In genomic region chr8:95551577-95551976, GRCm38 (mm10) we compare ENCODE assay signal across 33 mouse cellular contexts. TPM values are rescaled to one million over a fixed set of nuclear protein-coding genes. Genes with fewer than 3 reads are reported as not detected.
A peak's percentile ranks its signal among the peaks of the same experiment; 100 is the strongest.
DNase-seq lines count a peak whose midpoint lies in the region; ATAC-seq lines count a peak whose summit lies in the region.
"Had no signal": no experiment of that assay in that cellular context is flagged by ENCODE, and none has a peak within 500 bp of the region (broad histone marks: within the 10 kb centered on the region; RNA-seq: fewer than 3 reads in every experiment).

No protein-coding gene starts in this region.

- H3K36me3 ChIP-seq in kidney, embryonic 14.5 days (ENCODE audit: control insufficient read depth, insufficient read depth, low read length) = no peaks in the 10 kb centered on the region
- H3K36me3 ChIP-seq in liver, embryonic 11.5 days (ENCODE audit: control insufficient read depth, insufficient read depth, low read length) = no peaks in the 10 kb centered on the region
- H3K36me3 ChIP-seq in liver, embryonic 15.5 days (replicated peaks) = no peaks in the 10 kb centered on the region
- H3K36me3 ChIP-seq: forebrain, embryonic 10.5 days; G1E had no signal

- H3K9ac ChIP-seq in kidney, embryonic 14.5 days (ENCODE audit: low read depth, low read length) = no peak overlapping the region
- no peak overlapping the region for H3K9ac ChIP-seq in liver, embryonic 11.5 days (ENCODE audit: low read depth, low read length)
- H3K9ac ChIP-seq in liver, embryonic 15.5 days = no peak overlapping the region
- H3K9ac ChIP-seq: forebrain, embryonic 13.5 days; hindbrain, embryonic 14.5 days had no signal

- H3K4me2 ChIP-seq in kidney, embryonic 14.5 days (replicated peaks; ENCODE audit: low read depth, low read length) = no peak overlapping the region
- H3K4me2 ChIP-seq in liver, embryonic 11.5 days = no peak overlapping the region
- no peak overlapping the region for H3K4me2 ChIP-seq in liver, embryonic 15.5 days
- H3K4me2 ChIP-seq: forebrain, embryonic 13.5 days; heart, embryonic 11.5 days; hindbrain, embryonic 14.5 days had no signal

- 62% methylated on average over 4 of the region's 4 CpGs for WGBS in kidney, embryonic 14.5 days
- 68% methylated on average over 4 of the region's 4 CpGs for WGBS in liver, embryonic 11.5 days
- WGBS in liver, embryonic 15.5 days (ENCODE audit: insufficient replicate concordance) = 56% methylated on average over 4 of the region's 4 CpGs

- ATAC-seq in kidney, embryonic 14.5 days (ENCODE audit: low FRiP score, low TSS enrichment) = peak; percentile 55; the same call in 1 of the 2 replicates
- peak; percentile 58 for ATAC-seq in liver, embryonic 11.5 days (replicated peaks; ENCODE audit: low FRiP score)
- ATAC-seq in liver, embryonic 15.5 days (ENCODE audit: insufficient read depth) = peak; percentile 61
- ATAC-seq: forebrain, embryonic 13.5 days; forebrain, embryonic 16.5 days; hindbrain, postnatal 0 days; Patski had no signal

- H3K9me3 ChIP-seq in kidney, embryonic 14.5 days (ENCODE audit: control insufficient read depth, low read length) = no peaks in the 10 kb centered on the region
- H3K9me3 ChIP-seq in liver, embryonic 11.5 days (ENCODE audit: control insufficient read depth, low read length) = no peaks in the 10 kb centered on the region
- H3K9me3 ChIP-seq in liver, embryonic 15.5 days (replicated peaks) = no peaks in the 10 kb centered on the region
- H3K9me3 ChIP-seq: forebrain, embryonic 10.5 days; forebrain, embryonic 13.5 days; G1E had no signal

- no peak overlapping the region for H3K4me3 ChIP-seq in kidney, embryonic 14.5 days (ENCODE audit: low read length)
- H3K4me3 ChIP-seq in liver, embryonic 11.5 days (ENCODE audit: low read depth, low read length) = no peak overlapping the region
- H3K4me3 ChIP-seq in liver, embryonic 15.5 days (replicated peaks) = no peak overlapping the region
- H3K4me3 ChIP-seq: forebrain, embryonic 10.5 days; forebrain, embryonic 13.5 days had no signal

- no peak overlapping the region for H3K27ac ChIP-seq in kidney, embryonic 14.5 days (ENCODE audit: low read depth, low read length)
- H3K27ac ChIP-seq in liver, embryonic 11.5 days (ENCODE audit: low read depth, low read length) = no peak overlapping the region
- no peak overlapping the region for H3K27ac ChIP-seq in liver, embryonic 15.5 days (replicated peaks)
- H3K27ac ChIP-seq: forebrain, embryonic 10.5 days; forebrain, embryonic 13.5 days; hindbrain, embryonic 14.5 days; hindbrain, postnatal 0 days had no signal

- H3K4me1 ChIP-seq in kidney, embryonic 14.5 days (ENCODE audit: control insufficient read depth, insufficient read depth, low read length) = no peaks in the 10 kb centered on the region
- H3K4me1 ChIP-seq in liver, embryonic 11.5 days (replicated peaks; ENCODE audit: control insufficient read depth, insufficient read depth, low read length) = no peaks in the 10 kb centered on the region
- H3K4me1 ChIP-seq in liver, embryonic 15.5 days (replicated peaks) = no peaks in the 10 kb centered on the region

- H3K27me3 ChIP-seq in kidney, embryonic 14.5 days (ENCODE audit: control insufficient read depth, insufficient read depth, low read length) = no peaks in the 10 kb centered on the region
- H3K27me3 ChIP-seq in liver, embryonic 11.5 days (replicated peaks; ENCODE audit: control insufficient read depth, insufficient read depth, low read length) = no peaks in the 10 kb centered on the region
- no peaks in the 10 kb centered on the region for H3K27me3 ChIP-seq in liver, embryonic 15.5 days
- H3K27me3 ChIP-seq: forebrain, embryonic 13.5 days had no signal

- no peak for DNase-seq in kidney, adult 11 months
- DNase-seq in liver, embryonic 11.5 days (ENCODE audit: low spot score) = no peak
- DNase-seq in liver = no peak
- no peak for DNase-seq in adrenal gland, postnatal 10 days
- no peak for DNase-seq in layer of hippocampus, adult 11-12 months (ENCODE audit: low spot score)
- DNase-seq: adrenal gland, postnatal 25 days; B cell, adult 2 months; cerebellum, adult 11-12 months; cerebellum, adult 8-10 months; gastrocnemius, postnatal 10 days; heart, adult 11 months had no signal

RNA-seq across cellular contexts. Expression of gene Ccdc113, which starts 17.7 kb away (rescaled TPM):
- 0.70 and 1.0 TPM in 2 replicates for polyA plus RNA-seq in kidney, embryonic 14.5 days (2014; fragmentation: Nextera tagmentation; extraction: Ambion mirVana)
- not detected in 2 replicates for polyA plus RNA-seq in liver, embryonic 11.5 days (2014; fragmentation: Nextera tagmentation; extraction: Ambion mirVana)
- not detected in 2 replicates for polyA plus RNA-seq in liver, embryonic 15.5 days (2015; fragmentation: Nextera tagmentation; extraction: Ambion mirVana)
- total RNA-seq in adrenal gland, postnatal 10 days (2021) = 1 to 10 TPM in 1 of 2 experiments, under 1 TPM in 1; 0.76 to 1.2 TPM
- total RNA-seq: CH12.LX; G1E; gastrocnemius, adult 18-20 months; heart, adult 8-10 months; heart, postnatal 25 days; hematopoietic stem cell, adult 5-6 weeks had no signal
- polyA plus RNA-seq: embryonic facial prominence, embryonic 11.5 days; G1E had no signal

RNA-seq across cellular contexts. Expression of gene Prss54, which starts 24.6 kb away (rescaled TPM):
- polyA plus RNA-seq in kidney, embryonic 14.5 days (2014; fragmentation: Nextera tagmentation; extraction: Ambion mirVana) = not detected in 2 replicates
- polyA plus RNA-seq in liver, embryonic 11.5 days (2014; fragmentation: Nextera tagmentation; extraction: Ambion mirVana) = not detected in 2 replicates
- not detected in 2 replicates for polyA plus RNA-seq in liver, embryonic 15.5 days (2015; fragmentation: Nextera tagmentation; extraction: Ambion mirVana)
- total RNA-seq in adrenal gland, postnatal 10 days (2021) = not detected
- total RNA-seq: adrenal gland, adult 18-20 months; adrenal gland, postnatal 25 days; CH12.LX; gastrocnemius, adult 18-20 months; gastrocnemius, postnatal 10 days; gastrocnemius, postnatal 4 days; heart, adult 8-10 months; heart, postnatal 25 days; hematopoietic stem cell, adult 5-6 weeks; hindbrain, postnatal 0 days had no signal
- polyA plus RNA-seq: brain, embryonic 14.5 days; embryonic facial prominence, embryonic 11.5 days; embryonic facial prominence, embryonic 14.5 days; forebrain, embryonic 10.5 days; forebrain, embryonic 13.5 days; forebrain, embryonic 16.5 days; G1E; heart, embryonic 11.5 days; heart, embryonic 14.5 days; heart, postnatal 0 days; hindbrain, embryonic 14.5 days; hindbrain, postnatal 0 days; Patski had no signal
